Mouse (Mus musculus): ENCODE measurements around the gene Ahnak2. TPM values are rescaled to one million over a fixed set of nuclear protein-coding genes. Genes with fewer than 3 reads are reported as not detected.

Ahnak2 gene
- polyA plus RNA-seq, 1 experiment = 14.7 TPM

- no peak overlapping the region for H3K4me3 ChIP-seq (replicated peaks; ENCODE audit: insufficient read depth, low read depth, low read length)
- no peak for DNase-seq
- no peaks in the 10 kb centered on the region; the same call in 1 of the 2 replicates for H3K4me1 ChIP-seq (ENCODE audit: control insufficient read depth, insufficient read depth, low read length)
- no peak overlapping the region for H3K27ac ChIP-seq (ENCODE audit: insufficient read depth, low read length)
- H3K27me3 ChIP-seq (ENCODE audit: control insufficient read depth, insufficient read depth, low read length) = no peaks in the 10 kb centered on the region
- no peak for TF ChIP-seq CTCF (IDR thresholded peaks at IDR 0.05; ENCODE audit: borderline replicate concordance, insufficient read depth, low read depth, low read length)
- TF ChIP-seq POLR2A (IDR thresholded peaks at IDR 0.05; ENCODE audit: borderline replicate concordance, insufficient read depth, low read length) = no peak
- 86% methylated on average over 3 of the region's 3 CpGs for WGBS
These were observed 40.4 kb downstream of the Ahnak2 start for GRCm38 (mm10) chr12:112762018-112762417.

- TF ChIP-seq CTCF (IDR thresholded peaks at IDR 0.05; ENCODE audit: borderline replicate concordance, insufficient read depth, low read depth, low read length) (no peak), POLR2A (IDR thresholded peaks at IDR 0.05; ENCODE audit: borderline replicate concordance, insufficient read depth, low read length) (no peak)
These were observed 41.0 kb downstream of the Ahnak2 start for GRCm38 (mm10) chr12:112761411-112761810.

GRCm38 (mm10) chr12:112760154-112760926 is 42.1 kb downstream of the Ahnak2 start, which contains the start of gene Pld4:
Gene Pld4, plus strand, starts transcription at chr12:112760655.
- TF ChIP-seq CTCF (IDR thresholded peaks at IDR 0.05; ENCODE audit: borderline replicate concordance, insufficient read depth, low read depth, low read length) (no peak), POLR2A (IDR thresholded peaks at IDR 0.05; ENCODE audit: borderline replicate concordance, insufficient read depth, low read length) (no peak)
- no peak for DNase-seq
- H3K4me1 ChIP-seq (ENCODE audit: control insufficient read depth, insufficient read depth, low read length) = no peaks in the 10 kb centered on the region; the same call in 1 of the 2 replicates
- no peak within 1 kb of the TSS for H3K27ac ChIP-seq (ENCODE audit: insufficient read depth, low read length)
- H3K27me3 ChIP-seq (ENCODE audit: control insufficient read depth, insufficient read depth, low read length) = no peaks in the 10 kb centered on the region
- 46% methylated on average over 4 of the region's 4 CpGs for WGBS
- H3K4me3 ChIP-seq (replicated peaks; ENCODE audit: insufficient read depth, low read depth, low read length) = no peak within 1 kb of the TSS

More at GRCm38 (mm10) chr12:112761411-112761810, 41.0 kb downstream of the Ahnak2 start:
- WGBS = 95% methylated on average over 4 of the region's 4 CpGs
- Histone ChIP-seq H3K4me1 (ENCODE audit: control insufficient read depth, insufficient read depth, low read length) (no peaks in the 10 kb centered on the region; the same call in 1 of the 2 replicates), H3K4me3 (replicated peaks; ENCODE audit: insufficient read depth, low read depth, low read length) (no peak overlapping the region), H3K27ac (ENCODE audit: insufficient read depth, low read length) (no peak overlapping the region), H3K27me3 (ENCODE audit: control insufficient read depth, insufficient read depth, low read length) (no peaks in the 10 kb centered on the region)
- DNase-seq = no peak

GRCm38 (mm10) chr12:112759471-112759870 is 43.0 kb downstream of the Ahnak2 start:
- Histone ChIP-seq H3K27ac (ENCODE audit: insufficient read depth, low read length) (no peak overlapping the region), H3K27me3 (ENCODE audit: control insufficient read depth, insufficient read depth, low read length) (no peaks in the 10 kb centered on the region), H3K4me3 (replicated peaks; ENCODE audit: insufficient read depth, low read depth, low read length) (no peak overlapping the region), H3K4me1 (ENCODE audit: control insufficient read depth, insufficient read depth, low read length) (no peaks in the 10 kb centered on the region; the same call in 1 of the 2 replicates)
- 89% methylated on average over 3 of the region's 3 CpGs for WGBS
- no peak for DNase-seq
- no peak for TF ChIP-seq POLR2A (IDR thresholded peaks at IDR 0.05; ENCODE audit: borderline replicate concordance, insufficient read depth, low read length)

- Histone ChIP-seq H3K4me1 (ENCODE audit: control insufficient read depth, insufficient read depth, low read length) (no peaks in the 10 kb centered on the region), H3K4me3 (replicated peaks; ENCODE audit: insufficient read depth, low read depth, low read length) (no peak overlapping the region), H3K27me3 (ENCODE audit: control insufficient read depth, insufficient read depth, low read length) (no peaks in the 10 kb centered on the region), H3K27ac (ENCODE audit: insufficient read depth, low read length) (no peak overlapping the region)
- 90% methylated on average over 5 of the region's 5 CpGs for WGBS
- no peak for DNase-seq
- TF ChIP-seq CTCF (IDR thresholded peaks at IDR 0.05; ENCODE audit: borderline replicate concordance, insufficient read depth, low read depth, low read length) = no peak
- TF ChIP-seq POLR2A (IDR thresholded peaks at IDR 0.05; ENCODE audit: borderline replicate concordance, insufficient read depth, low read length) = no peak
These were observed 44.6 kb downstream of the Ahnak2 start for GRCm38 (mm10) chr12:112757896-112758295.

GRCm38 (mm10) chr12:112755900-112756299 is 46.6 kb downstream of the Ahnak2 start:
- Histone ChIP-seq H3K27ac (ENCODE audit: insufficient read depth, low read length) (no peak overlapping the region), H3K4me3 (replicated peaks; ENCODE audit: insufficient read depth, low read depth, low read length) (no peak overlapping the region), H3K4me1 (ENCODE audit: control insufficient read depth, insufficient read depth, low read length) (no peaks in the 10 kb centered on the region), H3K27me3 (ENCODE audit: control insufficient read depth, insufficient read depth, low read length) (no peaks in the 10 kb centered on the region)
- no peak for DNase-seq
- WGBS = 76% methylated on average over 4 of the region's 4 CpGs
- TF ChIP-seq POLR2A (IDR thresholded peaks at IDR 0.05; ENCODE audit: borderline replicate concordance, insufficient read depth, low read length) (no peak), CTCF (IDR thresholded peaks at IDR 0.05; ENCODE audit: borderline replicate concordance, insufficient read depth, low read depth, low read length) (no peak)

GRCm38 (mm10) chr12:112752399-112752798 is 50.1 kb downstream of the Ahnak2 start:
- H3K4me1 ChIP-seq (ENCODE audit: control insufficient read depth, insufficient read depth, low read length) = no peaks in the 10 kb centered on the region
- H3K4me3 ChIP-seq (replicated peaks; ENCODE audit: insufficient read depth, low read depth, low read length) = no peak overlapping the region
- no peak overlapping the region for H3K27ac ChIP-seq (ENCODE audit: insufficient read depth, low read length)
- 61% methylated on average over 2 of the region's 2 CpGs for WGBS
- DNase-seq = no peak
- TF ChIP-seq CTCF (IDR thresholded peaks at IDR 0.05; ENCODE audit: borderline replicate concordance, insufficient read depth, low read depth, low read length) (no peak), POLR2A (IDR thresholded peaks at IDR 0.05; ENCODE audit: borderline replicate concordance, insufficient read depth, low read length) (no peak)
- H3K27me3 ChIP-seq (ENCODE audit: control insufficient read depth, insufficient read depth, low read length) = no peaks in the 10 kb centered on the region

- peaks cover 2% of the 10 kb centered on the region; the same call in 1 of the 2 replicates for H3K4me1 ChIP-seq (ENCODE audit: control insufficient read depth, insufficient read depth, low read length)
- no peak for TF ChIP-seq POLR2A (IDR thresholded peaks at IDR 0.05; ENCODE audit: borderline replicate concordance, insufficient read depth, low read length)
- no peak for TF ChIP-seq CTCF (IDR thresholded peaks at IDR 0.05; ENCODE audit: borderline replicate concordance, insufficient read depth, low read depth, low read length)
- 84% methylated on average over 12 of the region's 12 CpGs for WGBS
- no peaks in the 10 kb centered on the region for H3K27me3 ChIP-seq (ENCODE audit: control insufficient read depth, insufficient read depth, low read length)
- H3K27ac ChIP-seq (ENCODE audit: insufficient read depth, low read length) = no peak overlapping the region
- no peak overlapping the region for H3K4me3 ChIP-seq (replicated peaks; ENCODE audit: insufficient read depth, low read depth, low read length)
- no peak for DNase-seq
These were observed 51.5 kb downstream of the Ahnak2 start for GRCm38 (mm10) chr12:112750976-112751375.

Data from cerebellum, adult 2 months (tissue).